Mouse (Mus musculus) urinary bladder, postnatal 36 days (tissue): ENCODE results near the gene Dnajb12.

Experiments used
- DNase-seq, 2 experiments: peaks; one replicate each; pipeline ENCODE4 v3.0.0; 2022; ENCODE audit warnings: low spot score in 2 of 2, mixed read lengths in 1 of 2

Dnajb12 gene

GRCm38 (mm10) chr10:59919494-59920181 is 40.3 kb downstream of the Dnajb12 start:
- DNase-seq: no peak

GRCm38 (mm10) chr10:59920485-59920809 is 41.1 kb downstream of the Dnajb12 start:
- DNase-seq: no peak

- DNase-seq: peak; percentile 71 to 91
These were observed 41.7 kb downstream of the Dnajb12 start for GRCm38 (mm10) chr10:59920810-59921681.

- no peak for DNase-seq
These were observed 44.1 kb downstream of the Dnajb12 start for GRCm38 (mm10) chr10:59923493-59923892.

GRCm38 (mm10) chr10:59924305-59924704 is 44.9 kb downstream of the Dnajb12 start:
- DNase-seq: no peak

- DNase-seq: no peak
These were observed 49.8 kb downstream of the Dnajb12 start for GRCm38 (mm10) chr10:59929205-59929604.

GRCm38 (mm10) chr10:59930996-59931395 is 51.6 kb downstream of the Dnajb12 start:
- no peak for DNase-seq

- DNase-seq: no peak
These were observed 53.2 kb downstream of the Dnajb12 start for GRCm38 (mm10) chr10:59932521-59932920.

- no peak for DNase-seq
These were observed 54.7 kb downstream of the Dnajb12 start for GRCm38 (mm10) chr10:59934039-59934438.

GRCm38 (mm10) chr10:59936058-59936856 is 56.9 kb downstream of the Dnajb12 start:
- DNase-seq: no peak

- DNase-seq: no peak
These were observed 59.3 kb downstream of the Dnajb12 start for GRCm38 (mm10) chr10:59938662-59939061.

GRCm38 (mm10) chr10:59939081-59939480 is 59.7 kb downstream of the Dnajb12 start:
- no peak for DNase-seq

GRCm38 (mm10) chr10:59942281-59942846 is 63.0 kb downstream of the Dnajb12 start:
- no peak for DNase-seq

- no peak for DNase-seq
These were observed 63.6 kb downstream of the Dnajb12 start for GRCm38 (mm10) chr10:59942847-59943420.

GRCm38 (mm10) chr10:59943421-59943989 is 64.1 kb downstream of the Dnajb12 start:
- peak; percentile 70 to 86 for DNase-seq

GRCm38 (mm10) chr10:59945416-59945815 is 66.1 kb downstream of the Dnajb12 start:
- DNase-seq: no peak

- DNase-seq: no peak
These were observed 67.0 kb downstream of the Dnajb12 start for GRCm38 (mm10) chr10:59946362-59946761.

GRCm38 (mm10) chr10:59947296-59948073 is 68.1 kb downstream of the Dnajb12 start:
- DNase-seq: no peak

- peak in 1 of 2 experiments; percentile 40 for DNase-seq
These were observed 69.3 kb downstream of the Dnajb12 start for GRCm38 (mm10) chr10:59948363-59949254.
